Comparison of ENCODE assay signal across 18 mouse cellular contexts in the genomic region with DNA sequence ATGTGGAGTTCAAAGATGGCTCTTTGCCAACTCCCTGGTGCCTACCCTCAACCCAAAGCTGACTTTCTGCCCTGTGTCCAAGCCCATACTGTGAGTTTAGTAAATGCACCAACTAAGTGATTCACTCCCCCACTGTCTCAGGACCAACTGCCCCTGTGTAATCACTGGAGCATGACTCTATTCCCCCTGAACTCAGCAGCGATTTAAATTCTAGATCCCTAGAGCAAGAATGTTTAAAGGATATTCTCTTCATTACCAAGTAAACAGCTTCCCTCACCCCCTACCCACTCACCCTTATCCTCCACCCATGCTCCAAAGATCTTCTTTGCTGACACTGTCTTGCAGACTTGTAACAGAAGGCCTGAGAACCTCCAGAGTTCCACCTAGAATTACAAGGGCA.
DNase-seq lines count a peak whose midpoint lies in the region; ATAC-seq lines count a peak whose summit lies in the region.
"Had no signal": no experiment of that assay in that cellular context is flagged by ENCODE, and none has a peak within 500 bp of the region (broad histone marks: within the 10 kb centered on the region; RNA-seq: fewer than 3 reads in every experiment).

No protein-coding gene starts in this region.

- no peaks in the 10 kb centered on the region for H3K36me3 ChIP-seq in hindbrain, embryonic 11.5 days (ENCODE audit: control insufficient read depth, insufficient read depth, low read length)
- H3K36me3 ChIP-seq in hindbrain, embryonic 13.5 days = no peaks in the 10 kb centered on the region
- H3K36me3 ChIP-seq in kidney, embryonic 16.5 days (ENCODE audit: insufficient read depth, low read length) = no peaks in the 10 kb centered on the region
- no peaks in the 10 kb centered on the region for H3K36me3 ChIP-seq in midbrain, embryonic 13.5 days
- no peaks in the 10 kb centered on the region for H3K36me3 ChIP-seq in midbrain, embryonic 14.5 days (ENCODE audit: control insufficient read depth, insufficient read depth, low read length)
- H3K36me3 ChIP-seq: embryonic facial prominence, embryonic 10.5 days; heart, embryonic 15.5 days had no signal

- H3K4me2 ChIP-seq in hindbrain, embryonic 11.5 days (replicated peaks; ENCODE audit: low read depth, low read length) = no peak overlapping the region
- no peak overlapping the region for H3K4me2 ChIP-seq in hindbrain, embryonic 13.5 days
- no peak overlapping the region for H3K4me2 ChIP-seq in kidney, embryonic 16.5 days (replicated peaks; ENCODE audit: low read depth, low read length)
- no peak overlapping the region for H3K4me2 ChIP-seq in midbrain, embryonic 13.5 days (replicated peaks)
- no peak overlapping the region for H3K4me2 ChIP-seq in midbrain, embryonic 14.5 days (ENCODE audit: low read length)
- H3K4me2 ChIP-seq: forebrain, embryonic 13.5 days; heart, embryonic 11.5 days; heart, embryonic 15.5 days had no signal

- peaks cover 3% of the 10 kb centered on the region; the same call in 1 of the 2 replicates for H3K4me1 ChIP-seq in hindbrain, embryonic 11.5 days (replicated peaks; ENCODE audit: control insufficient read depth, insufficient read depth, low read length)
- H3K4me1 ChIP-seq in hindbrain, embryonic 13.5 days (replicated peaks) = peaks cover 20% of the 10 kb centered on the region
- peaks cover 10% of the 10 kb centered on the region for H3K4me1 ChIP-seq in kidney, embryonic 16.5 days (ENCODE audit: insufficient read depth, low read length)
- H3K4me1 ChIP-seq in midbrain, embryonic 13.5 days (replicated peaks) = peaks cover 21% of the 10 kb centered on the region
- peaks cover 8% of the 10 kb centered on the region; the same call in 1 of the 2 replicates for H3K4me1 ChIP-seq in midbrain, embryonic 14.5 days (ENCODE audit: control insufficient read depth, insufficient read depth, low read length)
- H3K4me1 ChIP-seq: heart, embryonic 15.5 days had no signal

- DNase-seq in hindbrain, embryonic 11.5 days (ENCODE audit: low spot score) = no peak
- no peak for DNase-seq in kidney, postnatal 10 days
- no peak for DNase-seq in midbrain, embryonic 14.5 days
- no peak for DNase-seq in urinary bladder, postnatal 4 days (ENCODE audit: low spot score in 2 of 2)
- DNase-seq: adrenal gland, adult 2 months; adrenal gland, postnatal 25 days; cerebellum, adult 2 months; forebrain, postnatal 0 days; gastrocnemius, postnatal 14 days; heart, adult 2 months; heart, postnatal 14 days had no signal

- no peak overlapping the region for H3K4me3 ChIP-seq in hindbrain, embryonic 11.5 days (ENCODE audit: low read depth, low read length)
- no peak overlapping the region for H3K4me3 ChIP-seq in hindbrain, embryonic 13.5 days
- no peak overlapping the region for H3K4me3 ChIP-seq in kidney, embryonic 16.5 days (ENCODE audit: low read length)
- no peak overlapping the region for H3K4me3 ChIP-seq in midbrain, embryonic 13.5 days (replicated peaks)
- H3K4me3 ChIP-seq in midbrain, embryonic 14.5 days (replicated peaks; ENCODE audit: low read depth, low read length) = no peak overlapping the region
- H3K4me3 ChIP-seq: embryonic facial prominence, embryonic 10.5 days; forebrain, embryonic 13.5 days; heart, adult 2 months; heart, embryonic 15.5 days had no signal

- no peaks in the 10 kb centered on the region for H3K27me3 ChIP-seq in hindbrain, embryonic 11.5 days (ENCODE audit: control insufficient read depth, insufficient read depth, low read length)
- no peaks in the 10 kb centered on the region for H3K27me3 ChIP-seq in hindbrain, embryonic 13.5 days
- H3K27me3 ChIP-seq in kidney, embryonic 16.5 days (ENCODE audit: insufficient read depth, low read length) = 0 out of 2 replicates have a peak, but pooled peaks cover 8% of the 10 kb centered on the region
- H3K27me3 ChIP-seq in midbrain, embryonic 13.5 days = no peaks in the 10 kb centered on the region
- H3K27me3 ChIP-seq in midbrain, embryonic 14.5 days (ENCODE audit: control insufficient read depth, insufficient read depth, low read length) = no peaks in the 10 kb centered on the region
- H3K27me3 ChIP-seq: forebrain, embryonic 13.5 days; heart, embryonic 15.5 days had no signal

- no peak overlapping the region for H3K9ac ChIP-seq in hindbrain, embryonic 11.5 days (ENCODE audit: low read depth, low read length)
- H3K9ac ChIP-seq in hindbrain, embryonic 13.5 days = no peak overlapping the region
- H3K9ac ChIP-seq in kidney, embryonic 16.5 days (replicated peaks; ENCODE audit: low read length) = no peak overlapping the region
- H3K9ac ChIP-seq in midbrain, embryonic 13.5 days (replicated peaks) = no peak overlapping the region
- H3K9ac ChIP-seq in midbrain, embryonic 14.5 days (replicated peaks; ENCODE audit: low read length) = no peak overlapping the region
- H3K9ac ChIP-seq: forebrain, embryonic 13.5 days; forebrain, postnatal 0 days; heart, embryonic 15.5 days had no signal

- no peak overlapping the region for H3K27ac ChIP-seq in hindbrain, embryonic 11.5 days (ENCODE audit: low read depth, low read length)
- no peak overlapping the region for H3K27ac ChIP-seq in hindbrain, embryonic 13.5 days
- no peak overlapping the region for H3K27ac ChIP-seq in kidney, embryonic 16.5 days (ENCODE audit: low read length)
- H3K27ac ChIP-seq in midbrain, embryonic 13.5 days = no peak overlapping the region
- H3K27ac ChIP-seq in midbrain, embryonic 14.5 days (replicated peaks; ENCODE audit: low read depth, low read length) = no peak overlapping the region
- H3K27ac ChIP-seq: embryonic facial prominence, embryonic 10.5 days; forebrain, embryonic 13.5 days; heart, adult 2 months; heart, embryonic 15.5 days had no signal

- no peaks in the 10 kb centered on the region for H3K9me3 ChIP-seq in hindbrain, embryonic 11.5 days (ENCODE audit: control insufficient read depth, low read length)
- no peaks in the 10 kb centered on the region for H3K9me3 ChIP-seq in hindbrain, embryonic 13.5 days
- no peaks in the 10 kb centered on the region for H3K9me3 ChIP-seq in kidney, embryonic 16.5 days (ENCODE audit: low read length)
- H3K9me3 ChIP-seq in midbrain, embryonic 13.5 days = no peaks in the 10 kb centered on the region
- no peaks in the 10 kb centered on the region for H3K9me3 ChIP-seq in midbrain, embryonic 14.5 days (ENCODE audit: control insufficient read depth, low read length)
- H3K9me3 ChIP-seq: embryonic facial prominence, embryonic 10.5 days; forebrain, embryonic 13.5 days; heart, embryonic 15.5 days had no signal

- 0 out of 2 replicates have a peak, but pooled peaks have one; percentile 36 for ATAC-seq in hindbrain, embryonic 11.5 days (ENCODE audit: low FRiP score)
- ATAC-seq in hindbrain, embryonic 13.5 days (ENCODE audit: low FRiP score) = no peak
- ATAC-seq in kidney, embryonic 16.5 days (ENCODE audit: low FRiP score, low TSS enrichment) = peak; percentile 97
- ATAC-seq in midbrain, embryonic 13.5 days = 0 out of 2 replicates have a peak, but pooled peaks have one; percentile 11
- no peak for ATAC-seq in midbrain, embryonic 14.5 days (ENCODE audit: low FRiP score, low TSS enrichment)
- ATAC-seq: forebrain, embryonic 13.5 days; forebrain, postnatal 0 days had no signal

- 50% methylated on average over 1 of the region's 1 CpGs for WGBS in hindbrain, embryonic 11.5 days
- WGBS in hindbrain, embryonic 13.5 days = 50% methylated on average over 1 of the region's 1 CpGs
- whole genome bisulfite sequencing in kidney, embryonic 16.5 days = 24% methylated on average over 1 of the region's 1 CpGs
- WGBS in midbrain, embryonic 13.5 days = 29% methylated on average over 1 of the region's 1 CpGs
- WGBS in midbrain, embryonic 14.5 days = 3% methylated on average over 1 of the region's 1 CpGs

Comparison
In these comparisons a context has a peak if more than half of its experiments do, and no peak if none do; other contexts are left out.
1. ATAC-seq: peak in hindbrain, embryonic 11.5 days (single experiment), kidney, embryonic 16.5 days (single experiment) and midbrain, embryonic 13.5 days (single experiment); none in hindbrain, embryonic 13.5 days (single experiment) and midbrain, embryonic 14.5 days (single experiment).